Mouse (Mus musculus) heart, embryonic 11.5 days (tissue): ENCODE measurements at regions not wholly inside any gene's neighbourhood (a gene's known extent, or its start where the extent isn't known, plus 50 kb on each side); places are given as distances from the start of the nearest gene placed in this dataset.

Experiments
- ATAC-seq: fragments of 200-750 bp; cut with Nextera tagmentation; replicated peaks from 2 replicates; pipeline ENCODE4 v1.8.0; 2017; ENCODE audit warnings: moderate library complexity; ENCODE audit not compliant: insufficient number of reproducible peaks, low FRiP score, low TSS enrichment
- H3K27ac ChIP-seq: fragments of 300-500 bp; sonication (generic); 2 replicates; pipeline ENCODE4 v1.5.1; 2014; ENCODE audit warnings: mild to moderate bottlenecking, low read depth, low read length
- H3K27me3 ChIP-seq: fragments of 300-500 bp; sonication (generic); 2 replicates; pipeline ENCODE4 v1.6.1; 2014; ENCODE audit warnings: mild to moderate bottlenecking, low read length, mixed read lengths; ENCODE audit not compliant: control insufficient read depth, insufficient read depth
- H3K36me3 ChIP-seq: fragments of 300-500 bp; sonication (generic); 2 replicates; pipeline ENCODE4 v1.6.1; 2014; ENCODE audit warnings: mild to moderate bottlenecking, low read length, moderate library complexity, mixed read lengths; ENCODE audit not compliant: control insufficient read depth, insufficient read depth
- H3K4me1 ChIP-seq: fragments of 300-500 bp; sonication (generic); 2 replicates; pipeline ENCODE4 v1.6.1; 2014; ENCODE audit warnings: low read length; ENCODE audit not compliant: control insufficient read depth, insufficient read depth
- H3K4me2 ChIP-seq: fragments of 300-500 bp; sonication (generic); 2 replicates; pipeline ENCODE4 v1.6.1; 2014; ENCODE audit warnings: mild to moderate bottlenecking, moderate library complexity
- H3K4me3 ChIP-seq: fragments of 300-500 bp; sonication (generic); 2 replicates; pipeline ENCODE4 v1.5.1; 2014; ENCODE audit warnings: low read depth, low read length
- H3K9ac ChIP-seq: fragments of 300-500 bp; sonication (generic); 2 replicates; pipeline ENCODE4 v1.6.1; 2014; ENCODE audit warnings: mild to moderate bottlenecking, low read depth, low read length, moderate library complexity
- H3K9me3 ChIP-seq: fragments of 300-500 bp; sonication (generic); replicated peaks from 2 replicates; pipeline ENCODE4 v1.6.1; 2016; ENCODE audit warnings: low read length; ENCODE audit not compliant: control insufficient read depth
- WGBS: fragments of 180-500 bp; shearing (Covaris S2); extraction: QIAGEN DNeasy Blood & Tissue Kit; methylation state at CpG from one replicate; pipeline ENCODE4 v1.1.7; 2014; ENCODE audit not compliant: insufficient replicate concordance; 5-methylcytosine and 5-hydroxymethylcytosine counted together

DNA sequence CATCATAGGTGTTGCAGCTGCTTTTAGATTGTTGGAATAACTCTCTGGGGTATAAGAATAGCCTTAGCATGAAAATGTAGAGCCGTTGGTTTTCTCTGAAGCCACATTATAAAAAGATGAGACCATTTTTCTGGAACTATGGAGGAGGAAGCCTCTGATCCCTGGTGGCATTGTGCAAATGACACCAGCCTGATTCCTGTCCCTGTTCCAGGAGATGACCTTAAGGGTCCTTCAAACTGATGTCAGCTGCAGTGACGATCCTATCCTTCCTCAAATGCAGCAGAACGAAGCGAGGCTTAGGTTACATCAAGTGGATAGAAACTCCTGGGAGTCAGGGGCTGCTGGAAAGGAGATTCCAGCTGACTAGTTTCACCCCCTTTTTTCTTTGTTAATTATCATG is 59.0 kb upstream of the Frmd6 start:
- no peak overlapping the region for H3K4me2 ChIP-seq
- H3K4me1 ChIP-seq, result no peaks in the 10 kb centered on the region
- H3K9me3 ChIP-seq, result no peaks in the 10 kb centered on the region
- H3K9ac ChIP-seq, result no peak overlapping the region
- H3K27ac ChIP-seq, result no peak overlapping the region
- H3K4me3 ChIP-seq, result no peak overlapping the region
- 68% methylated on average over 4 of the region's 4 CpGs for WGBS
- no peaks in the 10 kb centered on the region for H3K27me3 ChIP-seq
- no peaks in the 10 kb centered on the region for H3K36me3 ChIP-seq
- ATAC-seq, result no peak

DNA sequence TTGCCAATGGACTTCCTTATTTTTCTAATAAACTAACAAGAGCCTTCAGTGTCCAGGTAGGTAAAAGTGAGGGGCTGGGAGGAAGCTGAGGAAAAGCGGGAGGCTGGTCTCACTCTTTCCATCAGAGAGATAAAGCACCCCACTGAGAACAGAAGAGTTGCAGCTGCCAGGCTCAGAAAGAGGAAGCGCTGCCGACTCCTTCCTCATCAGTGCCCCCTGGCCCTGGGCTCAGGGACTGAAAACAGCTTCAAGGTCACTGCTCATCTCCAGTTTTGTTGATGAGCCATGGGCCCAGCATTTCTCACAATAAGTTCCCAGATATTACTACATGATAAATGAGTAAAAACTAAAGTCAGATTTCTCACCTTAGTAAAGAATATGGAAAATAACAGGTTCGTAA is 57.4 kb upstream of the Frmd6 start:
- ATAC-seq, result no peak
- 27% methylated on average over 4 of the region's 4 CpGs for WGBS

GRCm38 (mm10) chr12:70768745-70769144 is 56.6 kb upstream of the Frmd6 start:
- ATAC-seq, result no peak
- 81% methylated on average over 9 of the region's 9 CpGs for WGBS

More for the DNA sequence above, 57.4 kb upstream of the Frmd6 start:
- Histone ChIP-seq H3K4me3 (no peak overlapping the region), H3K27me3 (no peaks in the 10 kb centered on the region), H3K4me1 (no peaks in the 10 kb centered on the region), H3K27ac (no peak overlapping the region), H3K9me3 (no peaks in the 10 kb centered on the region), H3K9ac (no peak overlapping the region), H3K36me3 (no peaks in the 10 kb centered on the region), H3K4me2 (no peak overlapping the region)

GRCm38 (mm10) chr12:70769538-70770176 is 55.7 kb upstream of the Frmd6 start:
- ATAC-seq, result no peak
- H3K27ac ChIP-seq, result no peak overlapping the region
- no peak overlapping the region for H3K4me3 ChIP-seq
- no peaks in the 10 kb centered on the region for H3K36me3 ChIP-seq
- no peaks in the 10 kb centered on the region for H3K9me3 ChIP-seq
- H3K27me3 ChIP-seq, result no peaks in the 10 kb centered on the region
- WGBS, result 85% methylated on average over 12 of the region's 12 CpGs
- no peaks in the 10 kb centered on the region for H3K4me1 ChIP-seq
- H3K4me2 ChIP-seq, result no peak overlapping the region
- no peak overlapping the region for H3K9ac ChIP-seq

More at GRCm38 (mm10) chr12:70768745-70769144, 56.6 kb upstream of the Frmd6 start:
- no peak overlapping the region for H3K27ac ChIP-seq
- no peak overlapping the region for H3K4me2 ChIP-seq
- no peak overlapping the region for H3K9ac ChIP-seq
- H3K27me3 ChIP-seq, result no peaks in the 10 kb centered on the region
- H3K4me3 ChIP-seq, result no peak overlapping the region
- H3K4me1 ChIP-seq, result no peaks in the 10 kb centered on the region
- no peaks in the 10 kb centered on the region for H3K9me3 ChIP-seq
- H3K36me3 ChIP-seq, result no peaks in the 10 kb centered on the region

- ATAC-seq, result no peak
- no peak overlapping the region for H3K4me3 ChIP-seq
- H3K9ac ChIP-seq, result no peak overlapping the region
- 78% methylated on average over 5 of the region's 5 CpGs for WGBS
- H3K27ac ChIP-seq, result no peak overlapping the region
- H3K36me3 ChIP-seq, result no peaks in the 10 kb centered on the region
- no peak overlapping the region for H3K4me2 ChIP-seq
- H3K9me3 ChIP-seq, result no peaks in the 10 kb centered on the region
- no peaks in the 10 kb centered on the region for H3K27me3 ChIP-seq
- H3K4me1 ChIP-seq, result peaks cover 7% of the 10 kb centered on the region; the same call in 1 of the 2 replicates
These were observed 51.3 kb upstream of the Frmd6 start for GRCm38 (mm10) chr12:70774006-70774405.

- Histone ChIP-seq H3K9ac (no peak overlapping the region), H3K4me3 (no peak overlapping the region), H3K27me3 (no peaks in the 10 kb centered on the region), H3K36me3 (no peaks in the 10 kb centered on the region), H3K4me1 (peaks cover 7% of the 10 kb centered on the region; the same call in 1 of the 2 replicates), H3K9me3 (no peaks in the 10 kb centered on the region), H3K27ac (no peak overlapping the region), H3K4me2 (no peak overlapping the region)
- 79% methylated on average over 8 of the region's 8 CpGs for WGBS
- ATAC-seq, result no peak
These were observed 50.3 kb upstream of the Frmd6 start for GRCm38 (mm10) chr12:70774816-70775591.
